Mouse (Mus musculus) liver, adult 2 months (tissue): ENCODE results near the gene Pygl. TPM values are rescaled to one million over a fixed set of nuclear protein-coding genes. Genes with fewer than 3 reads are reported as not detected.
"Not testable (repeated sequence)": the region's sequence is repeated elsewhere in the genome, so short reads cannot be mapped to it uniquely, and the experiment has no call there.

Source experiments
- DNase-seq: peaks from one replicate; pipeline ENCODE4 v3.0.0-alpha.2; 2011; ENCODE audit warnings: low read depth, low spot score; ENCODE audit errors: extremely low read depth
- H3K27ac ChIP-seq: fragments of 200-500 bp; replicated peaks from 2 replicates; pipeline ENCODE4 v1.5.1; 2012; ENCODE audit warnings: low read depth, mild to moderate bottlenecking, control low read depth, inconsistent platforms, low read length; ENCODE audit not compliant: insufficient read depth
- H3K27me3 ChIP-seq: fragments of 200-500 bp; 2 replicates; pipeline ENCODE4 v1.6.1; 2012; ENCODE audit warnings: mild to moderate bottlenecking, moderate library complexity, low read length, inconsistent platforms; ENCODE audit not compliant: control insufficient read depth, insufficient read depth
- H3K36me3 ChIP-seq: fragments of 200-500 bp; 2 replicates; pipeline ENCODE4 v1.6.1; 2012; ENCODE audit warnings: low read length, inconsistent platforms; ENCODE audit not compliant: control insufficient read depth, insufficient read depth
- H3K4me1 ChIP-seq: fragments of 200-500 bp; 2 replicates; pipeline ENCODE4 v1.6.1; 2011; ENCODE audit warnings: low read length; ENCODE audit not compliant: control insufficient read depth, insufficient read depth
- H3K4me3 ChIP-seq: fragments of 200-500 bp; 2 replicates; pipeline ENCODE4 v1.5.1; 2011; ENCODE audit warnings: low read depth, mild to moderate bottlenecking, control low read depth, low read length, moderate library complexity; ENCODE audit not compliant: insufficient read depth
- H3K79me2 ChIP-seq: fragments of 200-500 bp; 2 replicates; pipeline ENCODE4 v1.6.1; 2012; ENCODE audit warnings: inconsistent platforms, mild to moderate bottlenecking, low read length, moderate library complexity; ENCODE audit not compliant: control insufficient read depth, insufficient read depth
- H3K9ac ChIP-seq: fragments of 200-500 bp; 2 replicates; pipeline ENCODE4 v1.6.1; 2012; ENCODE audit warnings: low read depth, mild to moderate bottlenecking, control low read depth, inconsistent platforms, low read length
- CTCF ChIP-seq: fragments of 200-500 bp; IDR thresholded peaks from 2 replicates; pipeline ENCODE4 v1.5.1; 2011; ENCODE audit warnings: low read depth, low read length, control low read depth
- POLR2A ChIP-seq: fragments of 200-500 bp; IDR thresholded peaks from 2 replicates; pipeline ENCODE4 v1.6.1; 2011; ENCODE audit warnings: low read length, control low read depth; ENCODE audit not compliant: insufficient read depth; ENCODE audit errors: extremely low read depth
- WGBS: fragments of 180-500 bp; shearing (Covaris S2); methylation state at CpG from one replicate; pipeline ENCODE4 v1.1.7; 2018; 5-methylcytosine and 5-hydroxymethylcytosine counted together
- polyA plus RNA-seq: library from polyadenylated mRNA; depleted of rRNA; stranded (reverse); fragments of >200 nt; gene quantifications from 2 replicates; pipeline ENCODE4 v1.2.3, GENCODE M21; 2012; rRNA removed
- total RNA-seq: library from RNA; depleted of rRNA; stranded (reverse); fragments of >200 nt; gene quantifications from 2 replicates; pipeline ENCODE4 v1.2.3, GENCODE M21; 2014; rRNA removed

Gene Pygl
- total and polyA plus RNA-seq, 2 experiments, result 298 to 428 TPM

DNA sequence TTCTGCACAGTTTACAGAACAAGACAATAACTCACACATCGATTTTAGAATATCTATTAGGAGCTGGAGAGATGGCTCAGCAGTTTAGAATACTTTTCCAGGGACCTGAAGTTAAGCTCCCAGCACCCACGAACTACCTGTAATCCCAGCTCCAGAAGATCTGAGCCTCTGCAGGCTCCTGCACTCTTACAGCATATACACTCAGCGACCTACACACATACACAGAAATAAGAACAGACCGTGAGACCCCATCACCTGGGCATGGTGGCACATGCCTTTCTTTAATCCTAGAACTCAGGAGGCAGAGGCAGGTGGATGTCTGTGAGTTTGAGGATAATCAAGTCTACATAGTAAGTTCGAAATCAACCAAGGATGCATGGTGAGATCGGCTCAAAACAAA is 85.7 kb downstream of the Pygl start:
- Histone ChIP-seq H3K79me2 (no peaks in the 10 kb centered on the region), H3K27ac (no peak overlapping the region), H3K9ac (no peak overlapping the region), H3K27me3 (no peaks in the 10 kb centered on the region), H3K36me3 (no peaks in the 10 kb centered on the region), H3K4me3 (no peak overlapping the region), H3K4me1 (no peaks in the 10 kb centered on the region; the same call in 1 of the 2 replicates)
- DNase-seq, result no peak
- 86% methylated on average over 6 of the region's 6 CpGs for WGBS
- no peak for TF ChIP-seq POLR2A
- no peak for TF ChIP-seq CTCF

- 48% methylated on average over 20 of the region's 20 CpGs for WGBS
- H3K4me3 ChIP-seq, result no peak overlapping the region
- no peaks in the 10 kb centered on the region; the same call in 1 of the 2 replicates for H3K4me1 ChIP-seq
- H3K79me2 ChIP-seq, result no peaks in the 10 kb centered on the region
- no peak overlapping the region for H3K9ac ChIP-seq
- H3K27me3 ChIP-seq, result no peaks in the 10 kb centered on the region
- no peak overlapping the region for H3K27ac ChIP-seq
- TF ChIP-seq POLR2A, result no peak
- peak; percentile 22; the same call in 1 of the 2 replicates for TF ChIP-seq CTCF
- DNase-seq, result peak; percentile 10
- no peaks in the 10 kb centered on the region for H3K36me3 ChIP-seq
Measured at GRCm38 (mm10) chr12:70144637-70145448, 86.4 kb downstream of the Pygl start.

- H3K9ac ChIP-seq, DNase-seq, H3K4me1 ChIP-seq: not testable (repeated sequence)
Measured at GRCm38 (mm10) chr12:70144106-70144587, 87.1 kb downstream of the Pygl start.

DNA sequence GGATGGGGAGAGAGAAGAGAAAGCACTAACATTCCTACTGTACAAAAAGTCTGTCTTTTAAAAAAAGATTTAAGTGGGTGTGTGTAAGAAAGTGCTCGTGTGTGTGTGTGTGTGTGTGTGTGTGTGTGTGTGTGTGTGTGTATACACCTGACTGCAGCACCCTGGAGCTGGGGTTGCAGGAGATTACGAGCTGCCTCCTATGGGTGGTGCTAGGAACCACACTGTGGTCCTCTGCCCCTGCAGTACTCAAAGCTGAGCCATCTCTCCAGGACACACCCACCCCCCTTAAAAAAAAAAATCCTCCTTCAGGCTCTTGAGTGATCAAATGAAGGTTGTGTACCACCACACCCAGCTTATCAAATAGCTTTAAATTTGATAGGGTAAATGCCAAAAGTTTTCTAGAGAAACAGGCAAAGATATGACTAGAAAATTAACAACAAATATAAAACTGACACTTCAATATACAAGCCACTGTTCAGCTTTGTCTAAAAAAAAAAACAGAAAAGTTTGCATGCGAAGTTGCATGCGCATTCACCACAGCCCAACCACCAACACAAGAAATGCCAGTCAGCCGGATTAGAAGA is 90.2 kb downstream of the Pygl start:
- 92% methylated on average over 5 of the region's 5 CpGs for WGBS
- no peaks in the 10 kb centered on the region for H3K79me2 ChIP-seq
- TF ChIP-seq CTCF (no peak), POLR2A (no peak)
- H3K27me3 ChIP-seq, result no peaks in the 10 kb centered on the region
- no peak overlapping the region for H3K9ac ChIP-seq
- no peaks in the 10 kb centered on the region for H3K36me3 ChIP-seq
- H3K4me3 ChIP-seq, result no peak overlapping the region
- no peak overlapping the region for H3K27ac ChIP-seq
- no peak for DNase-seq
- no peaks in the 10 kb centered on the region; the same call in 1 of the 2 replicates for H3K4me1 ChIP-seq

More at GRCm38 (mm10) chr12:70144106-70144587, 87.1 kb downstream of the Pygl start:
- not testable (repeated sequence) for H3K79me2 ChIP-seq, H3K27me3 ChIP-seq, H3K36me3 ChIP-seq, H3K27ac ChIP-seq, H3K4me3 ChIP-seq
- WGBS, result 55% methylated on average over 3 of the region's 3 CpGs

Other genes starting within 250 kb of the Pygl start
- gene Sav1, start 244.5 kb downstream of the Pygl start, total RNA-seq, result 10.1 and 11.4 TPM in 2 replicates
- gene Sav1, start 244.5 kb downstream of the Pygl start, polyA plus RNA-seq, result 4.4 and 5.4 TPM in 2 replicates
- gene Nin, start 117.8 kb downstream of the Pygl start, total RNA-seq, result 2.1 and 2.9 TPM in 2 replicates
- gene Nin, start 117.8 kb downstream of the Pygl start, polyA plus RNA-seq, result 0.51 and 1.1 TPM in 2 replicates
- gene Abhd12b, start 77.3 kb downstream of the Pygl start, total RNA-seq, result not detected in 2 replicates
- gene Abhd12b, start 77.3 kb downstream of the Pygl start, polyA plus RNA-seq, result not detected in 2 replicates
- 0.07 TPM in 1 of 2 replicates, not detected in the other for gene Trim9, start 116.1 kb upstream of the Pygl start, total RNA-seq
- not detected in 2 replicates for gene Trim9, start 116.1 kb upstream of the Pygl start, polyA plus RNA-seq
- 33.8 and 41.9 TPM in 2 replicates for gene Tmx1, start 221.6 kb upstream of the Pygl start, total RNA-seq
- 6.5 and 7.0 TPM in 2 replicates for gene Tmx1, start 221.6 kb upstream of the Pygl start, polyA plus RNA-seq